Mouse (Mus musculus): Measurements from ENCODE around the gene Gm17482. TPM values are rescaled to one million over a fixed set of nuclear protein-coding genes. Genes with fewer than 3 reads are reported as not detected.
"Not testable (repeated sequence)": the region's sequence is repeated elsewhere in the genome, so short reads cannot be mapped to it uniquely, and the experiment has no call there.

Gene Gm17482
- total RNA-seq (2021): not detected
- long read RNA-seq, experiment 1, partial matches to known transcripts: 0 of 1 reads
- long read RNA-seq, experiment 1, other reads (novel, unspliced or antisense): 1 of 1 reads
- long read RNA-seq, experiment 2: 0 reads

DNA sequence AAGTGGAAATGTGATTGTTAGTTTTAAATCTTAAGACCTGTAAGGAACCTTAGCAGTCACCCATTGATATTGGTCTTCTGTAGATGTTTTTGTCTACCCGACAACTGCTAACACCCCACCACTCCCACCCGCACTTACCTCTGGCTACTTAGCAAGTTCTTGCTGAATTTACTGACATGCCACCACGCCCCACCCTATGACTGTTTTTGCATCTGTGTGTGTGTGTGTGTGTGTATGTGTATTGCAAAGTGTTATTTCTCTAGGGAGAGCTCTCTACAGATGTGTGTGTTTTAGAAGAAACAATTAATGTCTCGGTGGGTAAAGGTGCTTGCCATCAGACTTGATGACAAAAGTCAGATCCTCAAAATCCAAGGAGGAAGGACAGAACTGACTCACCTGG is at the start of gene Gm17482:
Gm17482 (plus strand) TSS at position 301 of the 400 bp plus-strand sequence.
- no peak for DNase-seq

GRCm38 (mm10) chr6:115178826-115179225 is 48.3 kb upstream of the Gm17482 start:
- peak; percentile 34 for DNase-seq

GRCm38 (mm10) chr6:115181094-115181493 is 46.0 kb upstream of the Gm17482 start:
- no peak for DNase-seq

GRCm38 (mm10) chr6:115191111-115191510 is 36.0 kb upstream of the Gm17482 start:
- DNase-seq: no peak

DNA sequence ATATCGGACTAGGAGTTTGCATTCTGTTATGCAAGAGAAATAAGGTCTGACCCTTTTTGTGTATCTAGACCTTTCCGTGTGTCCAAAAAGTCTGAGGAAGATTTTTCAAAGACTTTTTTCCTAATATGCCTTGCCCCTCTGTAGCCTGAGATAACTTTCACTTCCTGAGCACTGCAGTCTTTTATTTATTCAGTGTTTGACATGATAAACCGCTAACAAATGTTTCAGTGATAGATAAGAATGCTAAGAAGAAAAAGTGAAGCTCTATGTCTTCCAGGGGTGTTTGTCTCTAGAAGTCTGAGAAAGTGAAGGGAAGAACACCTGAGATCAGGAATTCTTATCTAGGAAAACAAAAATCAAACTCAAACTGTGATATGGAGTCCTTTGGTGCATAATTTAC is 26.4 kb upstream of the Gm17482 start:
- DNase-seq: no peak

DNA sequence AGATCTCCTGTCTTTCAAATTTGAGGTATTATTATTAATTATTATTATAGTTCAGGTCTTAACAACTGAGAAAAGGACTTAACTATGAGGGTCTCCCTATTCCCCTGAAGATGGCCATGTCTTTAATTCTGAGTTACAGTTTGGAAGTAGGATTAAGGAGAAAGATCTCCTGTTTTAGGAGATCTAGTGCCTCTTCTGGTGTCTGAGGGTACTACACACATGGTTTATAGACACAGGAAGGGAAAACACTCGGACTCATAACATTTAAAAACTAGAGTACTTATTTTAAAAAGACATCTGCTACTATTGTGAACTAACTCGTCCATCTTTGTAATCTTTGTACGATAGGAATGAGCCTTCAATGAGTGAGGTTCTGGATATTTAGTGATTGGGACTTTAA is 24.1 kb upstream of the Gm17482 start:
- DNase-seq: no peak

DNA sequence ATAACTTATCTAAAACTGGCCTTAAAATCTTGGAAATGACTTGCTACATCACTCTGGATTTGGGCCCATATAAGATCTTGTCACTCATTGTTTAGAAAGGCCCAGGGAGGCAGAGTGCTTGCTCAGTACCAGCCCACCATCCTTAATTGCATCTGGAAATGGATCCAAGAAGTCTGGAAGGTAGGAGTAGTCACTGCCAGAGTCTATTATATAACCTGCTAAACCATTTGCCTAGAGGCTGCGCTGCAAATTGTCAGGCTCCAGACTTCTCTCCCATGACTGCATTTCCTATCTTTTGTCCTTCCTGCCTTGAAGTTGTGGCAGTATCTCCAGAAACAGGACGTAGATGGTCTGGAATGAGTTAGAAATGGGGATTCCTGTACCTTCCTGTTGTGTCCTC is 17.0 kb upstream of the Gm17482 start:
- no peak for DNase-seq

GRCm38 (mm10) chr6:115210820-115211219 is 16.3 kb upstream of the Gm17482 start:
- DNase-seq: no peak

DNA sequence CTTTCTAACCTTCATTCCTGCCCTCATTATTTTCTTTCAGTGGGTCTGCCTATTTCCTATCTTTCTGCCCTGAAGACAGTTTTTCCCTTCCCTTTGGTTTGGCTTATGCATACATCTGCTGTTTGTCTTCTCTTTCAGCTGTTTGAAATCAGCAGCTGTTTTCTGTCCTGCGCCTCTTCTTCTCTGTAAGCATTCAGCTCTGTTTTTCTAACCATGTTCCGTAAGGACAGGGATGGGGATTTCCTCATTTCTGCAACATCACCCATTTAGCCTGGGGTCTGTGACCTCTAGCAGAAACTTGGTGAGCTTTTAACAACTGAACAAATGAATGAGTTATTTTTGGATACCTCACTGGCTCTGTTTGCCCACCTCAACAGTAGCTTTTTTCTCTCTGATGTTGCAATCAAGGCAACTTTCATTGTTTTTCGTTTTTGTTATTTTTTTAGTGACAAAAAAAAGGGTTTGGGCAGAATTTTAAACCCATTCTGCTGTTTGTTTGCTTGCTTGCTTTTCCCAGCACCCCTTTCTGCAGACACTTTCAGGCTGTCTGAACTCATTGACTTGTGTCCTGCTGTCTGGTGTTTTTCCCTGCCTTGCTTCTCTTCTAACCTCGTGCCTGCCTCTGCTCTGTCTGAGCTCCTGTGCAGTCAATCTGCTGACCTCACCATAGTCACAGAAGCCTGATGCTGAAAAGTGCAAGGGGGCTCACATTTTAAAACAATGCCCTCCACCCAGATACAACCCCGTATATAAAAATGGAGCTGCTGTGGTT is 14.8 kb upstream of the Gm17482 start:
- no peak for DNase-seq

- DNase-seq: no peak
Observed at GRCm38 (mm10) chr6:115213129-115213528, 14.0 kb upstream of the Gm17482 start.

GRCm38 (mm10) chr6:115221215-115221641 is 5.9 kb upstream of the Gm17482 start:
- no peak for DNase-seq

GRCm38 (mm10) chr6:115225519-115225918 is 1.6 kb upstream of the Gm17482 start:
- DNase-seq: no peak

DNA sequence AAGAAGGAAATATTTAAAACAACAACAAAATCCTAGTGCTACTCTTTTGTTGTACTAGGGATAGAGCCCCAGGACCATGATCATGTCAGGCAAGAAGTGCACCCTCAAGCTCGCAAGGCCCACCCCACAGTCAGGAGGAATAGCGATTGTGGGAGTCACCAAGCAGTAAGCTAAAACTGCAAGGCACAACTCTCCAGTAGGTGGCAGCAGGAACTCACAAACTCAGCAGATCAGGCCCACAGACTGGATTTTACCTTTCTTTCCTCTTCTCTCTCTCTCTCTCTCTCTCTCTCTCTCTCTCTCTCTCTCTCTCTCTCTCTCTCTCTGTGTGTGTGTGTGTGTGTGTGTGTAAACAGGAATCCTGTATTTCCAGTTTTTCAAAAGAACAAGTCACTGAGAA is 386 bp downstream of the Gm17482 start:
- DNase-seq: peak; percentile 70

GRCm38 (mm10) chr6:115230557-115230956 is 3.4 kb downstream of the Gm17482 start:
- DNase-seq: no peak

GRCm38 (mm10) chr6:115231836-115232235 is 4.7 kb downstream of the Gm17482 start:
- DNase-seq: no peak

GRCm38 (mm10) chr6:115232562-115232961 is 5.4 kb downstream of the Gm17482 start:
- DNase-seq: no peak

DNA sequence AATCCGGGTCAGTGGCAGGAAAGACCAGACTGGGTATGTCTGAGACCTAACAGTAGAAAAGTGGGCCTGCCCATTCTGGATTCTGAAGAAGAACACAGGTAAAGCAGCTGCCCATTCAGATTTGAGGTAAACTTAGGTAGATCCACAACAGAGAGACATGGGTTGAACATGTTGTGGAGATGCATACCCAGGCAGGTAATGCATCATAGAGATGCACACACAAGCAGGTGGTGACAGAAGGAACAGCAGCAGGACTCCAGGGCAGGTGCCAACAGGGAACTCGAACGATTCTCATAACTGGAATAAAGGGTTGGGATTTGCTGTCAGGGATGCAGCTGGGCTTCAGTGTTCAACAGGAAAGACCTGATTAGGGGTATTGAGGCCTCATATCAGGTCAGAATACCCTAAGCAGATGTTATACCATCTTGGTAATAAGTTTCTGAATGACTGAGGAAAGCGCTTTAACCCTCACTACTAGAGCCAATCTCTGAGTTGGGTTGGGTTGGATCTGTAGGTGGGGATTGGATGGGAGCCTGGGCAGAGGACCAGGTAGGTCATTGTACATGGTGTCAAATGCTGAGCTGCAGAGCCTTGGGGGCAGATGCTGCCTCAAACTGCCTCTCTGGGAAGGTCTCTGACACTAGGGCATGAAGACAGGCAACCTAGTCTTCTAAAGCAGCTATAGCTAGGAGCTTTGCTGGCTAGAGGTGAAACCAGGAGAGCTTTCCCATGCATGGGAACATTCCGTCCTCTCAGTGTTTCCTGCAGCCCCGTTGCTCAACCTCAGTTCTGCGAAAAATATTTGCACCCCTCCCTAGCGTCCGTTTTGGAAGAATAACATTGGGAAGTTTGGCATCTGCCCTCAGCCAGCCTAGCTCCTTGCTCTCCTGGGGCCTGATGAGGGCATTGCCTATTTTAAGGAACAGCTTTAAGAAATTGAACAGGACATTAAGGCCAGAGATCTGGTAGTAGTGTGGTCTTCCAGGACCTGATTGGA is 11.2 kb downstream of the Gm17482 start:
- DNase-seq: no peak

GRCm38 (mm10) chr6:115239335-115239734 is 12.2 kb downstream of the Gm17482 start:
- no peak for DNase-seq

- DNase-seq: not testable (repeated sequence)
Observed at GRCm38 (mm10) chr6:115240431-115240830, 13.3 kb downstream of the Gm17482 start.

DNA sequence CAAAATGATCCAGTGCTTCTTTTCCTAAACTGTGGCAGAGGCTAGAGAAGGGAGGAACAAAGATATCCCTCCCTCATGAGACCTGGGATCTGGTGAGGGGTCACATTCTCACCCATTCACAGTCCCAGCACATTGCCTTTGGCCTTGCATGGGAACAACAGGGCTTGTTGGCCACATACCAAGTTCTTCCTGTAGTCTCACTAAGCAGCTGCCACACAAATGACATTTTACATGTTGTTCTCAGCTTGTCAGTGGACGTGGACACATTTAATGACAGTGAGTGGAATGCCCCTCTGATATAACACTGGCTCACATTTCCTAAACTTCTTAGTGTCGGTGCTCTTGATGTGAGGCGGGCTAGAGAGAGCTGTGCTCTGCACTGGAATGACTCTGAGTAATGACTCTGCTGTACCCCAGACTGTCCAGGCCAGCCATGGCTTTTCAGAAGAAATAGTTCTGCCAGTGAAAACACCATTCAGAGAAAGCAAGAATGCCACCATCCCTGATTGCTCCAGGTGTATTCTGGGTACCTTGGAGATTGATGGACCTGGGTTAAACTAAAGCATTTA is 14.1 kb downstream of the Gm17482 start:
- no peak for DNase-seq

DNA sequence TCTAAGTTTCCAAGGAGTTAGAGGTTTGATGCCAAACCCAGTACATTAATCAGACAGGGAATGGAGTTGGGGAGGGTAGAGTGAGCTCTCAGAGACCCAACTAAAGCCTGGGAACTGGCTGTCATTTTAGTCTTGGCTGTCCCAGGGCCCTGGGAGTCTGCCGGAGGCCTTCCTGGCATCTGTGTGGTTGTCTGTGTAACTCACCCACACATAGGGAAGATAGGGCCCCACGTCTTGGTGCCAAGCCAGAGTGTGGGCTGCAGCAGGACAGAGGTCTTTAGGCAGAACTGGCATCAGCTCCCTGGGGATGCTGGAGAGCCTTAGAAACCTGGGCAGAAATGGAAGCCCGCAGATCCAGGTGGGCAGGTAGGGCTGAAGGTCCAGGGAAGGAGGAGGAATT is 14.8 kb downstream of the Gm17482 start:
- no peak for DNase-seq

DNA sequence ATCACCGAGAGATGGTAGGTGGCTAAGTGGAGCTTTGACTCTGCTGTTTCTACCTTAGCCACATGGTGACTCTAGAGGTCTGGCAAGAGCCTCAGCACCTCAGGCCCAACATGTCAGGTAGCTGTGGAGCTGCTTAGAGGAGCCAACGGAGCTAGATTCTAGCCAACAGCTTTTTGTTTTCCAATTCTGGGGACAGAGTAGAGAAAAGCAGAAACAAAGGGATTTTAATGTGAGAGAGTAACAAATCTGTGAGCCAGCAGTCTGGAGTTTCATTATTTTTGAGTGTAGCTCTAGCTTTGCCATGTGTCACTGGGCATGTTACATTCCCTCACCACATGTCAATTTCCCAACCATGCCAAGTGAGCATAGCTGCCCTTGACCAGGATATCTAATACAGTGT is 17.1 kb downstream of the Gm17482 start:
- no peak for DNase-seq

Data from gastrocnemius, postnatal 10 days (tissue).